Mouse (Mus musculus) kidney, postnatal 0 days (tissue): ENCODE measurements at regions not wholly inside any gene's neighbourhood (a gene's known extent, or its start where the extent isn't known, plus 50 kb on each side); places are given as distances from the start of the nearest gene placed in this dataset.

Experiments
- ATAC-seq: fragments of 200-750 bp; cut with Nextera tagmentation; replicated peaks from 2 replicates; pipeline ENCODE4 v1.8.0; 2017; ENCODE audit warnings: low read depth, moderate number of reproducible peaks, moderate TSS enrichment, moderate library complexity; ENCODE audit not compliant: low FRiP score
- DNase-seq: peaks from one replicate; pipeline ENCODE4 v3.0.0-alpha.2; 2016; ENCODE audit warnings: low spot score
- H3K27ac ChIP-seq: fragments of 300-500 bp; sonication (generic); 2 replicates; pipeline ENCODE4 v1.5.1; 2014; ENCODE audit warnings: mild to moderate bottlenecking
- H3K27me3 ChIP-seq: fragments of 300-500 bp; sonication (generic); 2 replicates; pipeline ENCODE4 v1.6.1; 2014; ENCODE audit warnings: low read length, mixed read lengths; ENCODE audit not compliant: insufficient read depth
- H3K36me3 ChIP-seq: fragments of 300-500 bp; sonication (generic); 2 replicates; pipeline ENCODE4 v1.6.1; 2014; ENCODE audit warnings: low read length, mixed read lengths; ENCODE audit not compliant: insufficient read depth
- H3K4me1 ChIP-seq: fragments of 300-500 bp; sonication (generic); replicated peaks from 2 replicates; pipeline ENCODE4 v1.6.1; 2014; ENCODE audit warnings: antibody characterized with exemption, low read length, mixed read lengths; ENCODE audit not compliant: insufficient read depth
- H3K4me2 ChIP-seq: fragments of 300-500 bp; sonication (generic); 2 replicates; pipeline ENCODE4 v1.6.1; 2014; ENCODE audit warnings: mild to moderate bottlenecking, low read length, moderate library complexity, mixed read lengths
- H3K4me3 ChIP-seq: fragments of 300-500 bp; sonication (generic); replicated peaks from 2 replicates; pipeline ENCODE4 v1.5.1; 2014; ENCODE audit warnings: low read depth, low read length
- H3K9ac ChIP-seq: fragments of 300-500 bp; sonication (generic); 2 replicates; pipeline ENCODE4 v1.6.1; 2014; ENCODE audit warnings: low read depth, low read length
- H3K9me3 ChIP-seq: fragments of 300-500 bp; sonication (generic); replicated peaks from 2 replicates; pipeline ENCODE4 v1.6.1; 2016; ENCODE audit warnings: low read length, inconsistent platforms, mixed read lengths
- CTCF ChIP-seq: IDR thresholded peaks from 2 replicates; pipeline ENCODE4 v1.5.1; 2016; ENCODE audit warnings: antibody characterized with exemption, low read depth, mild to moderate bottlenecking, moderate library complexity
- WGBS: fragments of 180-500 bp; shearing (Covaris S2); extraction: QIAGEN DNeasy Blood & Tissue Kit; methylation state at CpG from one replicate; pipeline ENCODE4 v1.1.7; 2014; 5-methylcytosine and 5-hydroxymethylcytosine counted together

DNA sequence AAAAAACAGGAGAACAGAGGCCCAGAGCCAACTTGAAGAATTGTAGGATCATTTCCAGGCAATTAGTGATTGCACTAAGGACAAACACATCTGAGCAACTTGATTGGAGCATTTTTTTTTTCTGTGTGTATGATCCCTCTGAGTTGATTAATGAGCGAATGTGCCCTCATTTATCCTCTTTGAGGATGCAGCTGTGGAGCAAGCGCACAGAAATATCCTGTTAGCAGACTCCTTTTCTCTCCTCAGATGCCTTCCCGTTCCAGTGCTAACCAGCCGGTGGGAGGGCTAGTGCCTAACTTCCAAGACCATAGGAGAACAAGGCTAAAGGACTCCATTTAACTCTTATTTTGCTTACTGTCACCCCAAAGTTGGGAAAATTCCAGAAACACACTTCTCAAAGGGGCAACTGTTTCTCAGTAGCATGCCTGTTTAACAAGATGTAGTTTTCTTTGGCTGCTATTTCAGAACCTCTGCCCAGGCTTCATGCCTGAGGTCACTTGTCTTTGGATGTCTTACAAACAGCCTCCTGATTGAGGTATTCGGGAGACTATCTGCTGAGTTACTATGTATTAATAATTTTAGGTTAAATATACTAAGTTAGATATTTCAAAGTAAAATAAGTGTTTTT is 144.8 kb upstream of the Hapln1 start:
- TF ChIP-seq CTCF, result no peak
- peak; percentile 35 for DNase-seq
- Histone ChIP-seq H3K4me1 (no peaks in the 10 kb centered on the region), H3K27me3 (no peaks in the 10 kb centered on the region), H3K36me3 (no peaks in the 10 kb centered on the region), H3K9ac (no peak overlapping the region), H3K9me3 (0 out of 2 replicates have a peak, but pooled peaks cover 3% of the 10 kb centered on the region), H3K27ac (no peak overlapping the region), H3K4me2 (no peak overlapping the region), H3K4me3 (no peak overlapping the region)
- 57% methylated on average over 5 of the region's 5 CpGs for WGBS
- no peak for ATAC-seq

DNA sequence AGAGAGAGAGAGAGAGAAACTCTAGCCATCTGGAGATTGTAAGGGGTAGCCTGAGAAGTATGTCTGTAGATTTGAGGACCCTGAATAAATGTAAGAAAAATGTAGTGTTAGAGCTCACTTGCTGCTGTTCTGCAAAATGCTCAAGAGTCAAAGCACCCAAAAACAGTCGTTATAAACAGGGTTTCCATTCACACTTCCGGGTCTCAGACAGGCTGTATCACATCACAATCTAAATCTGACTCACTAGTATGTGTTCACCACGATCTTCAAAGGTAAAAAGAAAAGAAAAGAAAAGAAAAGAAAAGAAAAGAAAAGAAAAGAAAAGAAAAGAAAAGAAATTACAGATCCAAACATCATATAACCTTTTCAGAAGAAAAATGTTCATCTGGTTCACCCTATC is 143.7 kb upstream of the Hapln1 start:
- H3K27ac ChIP-seq, result no peak overlapping the region
- ATAC-seq (no peak), DNase-seq (no peak)
- H3K36me3 ChIP-seq, result no peaks in the 10 kb centered on the region
- H3K4me1 ChIP-seq, result no peaks in the 10 kb centered on the region
- H3K9ac ChIP-seq, result no peak overlapping the region
- no peaks in the 10 kb centered on the region for H3K27me3 ChIP-seq
- H3K4me2 ChIP-seq, result no peak overlapping the region
- 0 out of 2 replicates have a peak, but pooled peaks cover 3% of the 10 kb centered on the region for H3K9me3 ChIP-seq
- TF ChIP-seq CTCF, result no peak
- H3K4me3 ChIP-seq, result no peak overlapping the region
- WGBS, result 57% methylated on average over 3 of the region's 3 CpGs

GRCm38 (mm10) chr13:89401084-89401671 is 138.4 kb upstream of the Hapln1 start:
- Histone ChIP-seq H3K27ac (no peak overlapping the region), H3K4me3 (no peak overlapping the region), H3K9ac (no peak overlapping the region), H3K36me3 (no peaks in the 10 kb centered on the region), H3K4me1 (no peaks in the 10 kb centered on the region), H3K9me3 (0 out of 2 replicates have a peak, but pooled peaks cover 3% of the 10 kb centered on the region), H3K4me2 (no peak overlapping the region), H3K27me3 (no peaks in the 10 kb centered on the region)
- no peak for TF ChIP-seq CTCF
- ATAC-seq (no peak), DNase-seq (no peak)
- WGBS, result 78% methylated on average over 5 of the region's 5 CpGs

GRCm38 (mm10) chr13:89410504-89410903 is 129.1 kb upstream of the Hapln1 start:
- Histone ChIP-seq H3K4me3 (no peak overlapping the region), H3K27me3 (no peaks in the 10 kb centered on the region), H3K4me1 (no peaks in the 10 kb centered on the region), H3K36me3 (no peaks in the 10 kb centered on the region), H3K27ac (no peak overlapping the region), H3K9ac (no peak overlapping the region), H3K9me3 (no peaks in the 10 kb centered on the region), H3K4me2 (no peak overlapping the region)
- no peak for TF ChIP-seq CTCF
- no peak for DNase-seq
- ATAC-seq, result no peak
- 79% methylated on average over 2 of the region's 2 CpGs for WGBS

DNA sequence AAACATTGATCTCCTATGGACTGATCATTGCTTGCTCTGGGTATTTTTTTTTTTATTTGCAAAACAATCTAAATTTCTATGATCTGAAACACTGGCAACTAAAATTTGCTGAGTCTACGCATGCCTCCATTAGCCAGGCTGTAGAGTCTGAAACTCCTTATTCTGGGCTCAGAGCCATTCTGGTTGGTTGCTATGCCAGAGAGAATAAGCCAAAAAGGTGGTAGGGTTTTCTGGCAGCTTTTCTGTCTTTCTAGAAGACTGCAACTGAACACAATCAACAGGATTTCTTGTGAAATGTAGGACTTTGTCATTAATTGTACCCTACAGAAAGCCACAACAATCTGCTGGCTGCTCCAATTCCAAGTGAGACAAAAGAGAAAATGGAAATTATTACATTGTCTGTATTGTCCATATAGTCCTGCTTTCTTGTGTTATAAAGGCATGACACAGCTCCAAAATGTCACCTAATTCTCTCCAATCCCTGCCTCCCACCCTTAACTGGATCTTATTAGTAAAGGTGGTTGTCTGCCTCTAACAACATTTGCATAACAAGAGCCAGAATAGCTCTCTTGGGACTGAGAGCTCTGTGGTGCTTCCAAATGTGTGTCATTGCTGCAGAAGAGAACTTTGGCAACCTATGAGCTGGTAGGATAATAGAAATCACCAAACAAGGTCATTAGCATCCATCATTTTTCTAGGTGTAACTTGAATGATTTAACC is 126.7 kb upstream of the Hapln1 start:
- Histone ChIP-seq H3K9me3 (no peaks in the 10 kb centered on the region), H3K4me1 (no peaks in the 10 kb centered on the region), H3K4me2 (no peak overlapping the region), H3K27ac (no peak overlapping the region), H3K9ac (no peak overlapping the region), H3K27me3 (no peaks in the 10 kb centered on the region), H3K4me3 (no peak overlapping the region), H3K36me3 (no peaks in the 10 kb centered on the region)
- DNase-seq (no peak), ATAC-seq (no peak)
- TF ChIP-seq CTCF, result no peak
- WGBS, result 93% methylated on average over 1 of the region's 1 CpGs

GRCm38 (mm10) chr13:89418804-89419203 is 120.8 kb upstream of the Hapln1 start:
- ATAC-seq, result no peak
- no peak overlapping the region for H3K9ac ChIP-seq
- WGBS, result 86% methylated on average over 3 of the region's 3 CpGs

More at GRCm38 (mm10) chr13:89418804-89419203, 120.8 kb upstream of the Hapln1 start:
- no peak for DNase-seq
- H3K9me3 ChIP-seq, result no peaks in the 10 kb centered on the region
- H3K36me3 ChIP-seq, result no peaks in the 10 kb centered on the region
- no peak overlapping the region for H3K27ac ChIP-seq
- H3K4me1 ChIP-seq, result no peaks in the 10 kb centered on the region
- H3K4me2 ChIP-seq, result no peak overlapping the region
- TF ChIP-seq CTCF, result no peak
- H3K4me3 ChIP-seq, result no peak overlapping the region
- H3K27me3 ChIP-seq, result no peaks in the 10 kb centered on the region
